Mouse (Mus musculus) gastrocnemius, postnatal 14 days (tissue): Measurements from ENCODE around the gene Cldn14. TPM values are rescaled to one million over a fixed set of nuclear protein-coding genes. Genes with fewer than 3 reads are reported as not detected.
"Not testable (repeated sequence)": the region's sequence is repeated elsewhere in the genome, so short reads cannot be mapped to it uniquely, and the experiment has no call there.

Source experiments
- DNase-seq: peaks from one replicate; pipeline ENCODE4 v3.0.0; 2021; ENCODE audit warnings: mixed read lengths
- intact Hi-C: fragments of 180-260 bp; cut with DNase I; formaldehyde crosslinking; loops from one replicate; pipeline ENCODE4 v1.15.1; 2025; ENCODE audit warnings: low total_unique reads
- long read RNA-seq, 2 experiments: library from polyadenylated mRNA; stranded (forward); transcript quantifications; one replicate each; pipeline ENCODE4 v2.0.0; 2021
- total RNA-seq, 2 experiments: library from RNA; stranded (reverse); gene quantifications; 2 replicates each; pipeline ENCODE4 v1.2.3; 2021

The Cldn14 gene
- total RNA-seq = not detected
- long read RNA-seq, experiment 1 = 0 reads
- long read RNA-seq, experiment 2 = 0 reads

- no peak for DNase-seq
Measured at GRCm38 (mm10) chr16:94008737-94009136, at the start of gene Cldn14. TSS of gene Cldn14 (minus strand) at chr16:94008837.

GRCm38 (mm10) chr16:94055576-94055975, 46.9 kb upstream of the Cldn14 start:
- intact Hi-C loops = no loop called here
- DNase-seq = no peak

More at GRCm38 (mm10) chr16:94008737-94009136, at the start of gene Cldn14:
- intact Hi-C loops = no loop called here

- DNase-seq = no peak
- intact Hi-C loops = no loop called here
Measured at GRCm38 (mm10) chr16:94055176-94055575, 46.5 kb upstream of the Cldn14 start.

GRCm38 (mm10) chr16:94050368-94050767, 41.7 kb upstream of the Cldn14 start:
- DNase-seq = no peak
- intact Hi-C loops = no loop called here

GRCm38 (mm10) chr16:94044996-94045395, 36.4 kb upstream of the Cldn14 start:
- intact Hi-C loops = no loop called here
- DNase-seq = no peak

- intact Hi-C loops = no loop called here
- no peak for DNase-seq
Measured at GRCm38 (mm10) chr16:94043797-94044196, 35.2 kb upstream of the Cldn14 start.

- DNase-seq = peak; percentile 21
- intact Hi-C loops = no loop called here
Measured at GRCm38 (mm10) chr16:94041065-94041712, 32.6 kb upstream of the Cldn14 start.

GRCm38 (mm10) chr16:94040485-94040884, 31.8 kb upstream of the Cldn14 start:
- intact Hi-C loops = no loop called here
- no peak for DNase-seq

- no peak for DNase-seq
- intact Hi-C loops = loop anchor here (2.0 kb wide), 1 partner anchor 220 kb away; no protein-coding TSS in a partner anchor
Measured at GRCm38 (mm10) chr16:94038986-94039341, 30.3 kb upstream of the Cldn14 start.

GRCm38 (mm10) chr16:94038272-94038985, 29.8 kb upstream of the Cldn14 start:
- intact Hi-C loops = loop anchor here (2.0 kb wide), 1 partner anchor 220 kb away; no protein-coding TSS in a partner anchor

GRCm38 (mm10) chr16:94037280-94037679, 28.6 kb upstream of the Cldn14 start:
- intact Hi-C loops = no loop called here
- DNase-seq = no peak

More at GRCm38 (mm10) chr16:94038272-94038985, 29.8 kb upstream of the Cldn14 start:
- DNase-seq = peak; percentile 46

GRCm38 (mm10) chr16:94034152-94034551, 25.5 kb upstream of the Cldn14 start:
- DNase-seq = no peak
- intact Hi-C loops = no loop called here

GRCm38 (mm10) chr16:94032270-94032669, 23.6 kb upstream of the Cldn14 start:
- DNase-seq = no peak
- intact Hi-C loops = no loop called here

- intact Hi-C loops = no loop called here
- no peak for DNase-seq
Measured at GRCm38 (mm10) chr16:94023352-94024280, 15.0 kb upstream of the Cldn14 start.

- DNase-seq, intact Hi-C loops: not testable (repeated sequence)
Measured at GRCm38 (mm10) chr16:94019725-94020124, 11.1 kb upstream of the Cldn14 start.

- no peak for DNase-seq
- intact Hi-C loops = no loop called here
Measured at GRCm38 (mm10) chr16:94017953-94018352, 9.3 kb upstream of the Cldn14 start.

- intact Hi-C loops = no loop called here
- no peak for DNase-seq
Measured at GRCm38 (mm10) chr16:94014489-94015096, 6.0 kb upstream of the Cldn14 start.

- DNase-seq, intact Hi-C loops: not testable (repeated sequence)
Measured at GRCm38 (mm10) chr16:94013328-94014086, 4.9 kb upstream of the Cldn14 start.

GRCm38 (mm10) chr16:94011224-94011623, 2.6 kb upstream of the Cldn14 start:
- intact Hi-C loops = no loop called here
- no peak for DNase-seq
